In the genomic region with DNA sequence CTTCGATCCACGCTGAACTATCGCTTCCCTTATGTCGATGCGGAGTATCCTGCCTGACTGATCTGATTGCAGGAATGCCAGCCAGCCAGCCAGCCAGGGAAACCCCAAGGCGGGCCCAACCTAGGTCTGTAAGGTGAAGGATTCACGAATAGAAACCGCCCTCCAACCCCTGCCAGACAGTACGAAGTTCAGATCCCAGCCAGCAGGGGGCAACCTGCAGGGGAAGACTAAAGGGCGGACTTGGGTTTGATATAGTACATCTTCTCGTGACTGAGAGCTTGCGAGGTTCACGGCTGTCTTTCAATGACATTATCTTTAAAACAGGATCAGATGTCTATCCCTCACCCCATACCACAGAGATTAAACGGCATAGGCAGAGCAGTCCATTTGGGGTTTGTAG, we compare ENCODE assay signal across 9 mouse cellular contexts. TPM values are rescaled to one million over a fixed set of nuclear protein-coding genes. Genes with fewer than 3 reads are reported as not detected.
A peak's percentile ranks its signal among the peaks of the same experiment; 100 is the strongest.
DNase-seq lines count a peak whose midpoint lies in the region; ATAC-seq lines count a peak whose summit lies in the region.
"Had no signal": no experiment of that assay in that cellular context is flagged by ENCODE, and none has a peak within 500 bp of the region (broad histone marks: within the 10 kb centered on the region; RNA-seq: fewer than 3 reads in every experiment).

No protein-coding gene starts in this region.

- H3K4me1 ChIP-seq in forebrain, embryonic 14.5 days (ENCODE audit: control insufficient read depth, insufficient read depth, low read length) = peaks cover 7% of the 10 kb centered on the region; the same call in 1 of the 2 replicates

- no peaks in the 10 kb centered on the region for H3K9me3 ChIP-seq in forebrain, embryonic 14.5 days (replicated peaks; ENCODE audit: control insufficient read depth, low read length)
- H3K9me3 ChIP-seq: liver, embryonic 15.5 days had no signal

- ATAC-seq in forebrain, embryonic 14.5 days = no peak

- WGBS in forebrain, embryonic 14.5 days = 32% methylated on average over 14 of the region's 14 CpGs

- DNase-seq in gastrocnemius, adult 18-20 months (ENCODE audit: low spot score) = peak; percentile 56
- no peak for DNase-seq in gastrocnemius, postnatal 14 days
- peak; percentile 33 for DNase-seq in urinary bladder, postnatal 10 days (ENCODE audit: low spot score)
- no peak for DNase-seq in urinary bladder, postnatal 4 days (ENCODE audit: low spot score in 2 of 2)
- DNase-seq in forebrain, embryonic 14.5 days (ENCODE audit: low spot score) = peak; percentile 50
- DNase-seq in kidney, postnatal 4 days = peak; percentile 84
- peak; percentile 48 for DNase-seq in naive thymus-derived CD4-positive, alpha-beta T cell, adult 2 months (ENCODE audit: low read depth)
- no peak for DNase-seq in layer of hippocampus, postnatal 14 days (ENCODE audit: low spot score in 2 of 2)

- H3K36me3 ChIP-seq in forebrain, embryonic 14.5 days (ENCODE audit: control insufficient read depth, insufficient read depth, low read length) = no peaks in the 10 kb centered on the region
- H3K36me3 ChIP-seq: liver, embryonic 15.5 days had no signal

- no peak overlapping the region for H3K4me3 ChIP-seq in forebrain, embryonic 14.5 days (ENCODE audit: low read depth, low read length)
- H3K4me3 ChIP-seq: liver, embryonic 15.5 days had no signal

- H3K27me3 ChIP-seq in forebrain, embryonic 14.5 days (replicated peaks; ENCODE audit: control insufficient read depth, insufficient read depth, low read length) = no peaks in the 10 kb centered on the region

- no peak overlapping the region for H3K27ac ChIP-seq in forebrain, embryonic 14.5 days (ENCODE audit: low read depth, low read length)
- H3K27ac ChIP-seq: liver, embryonic 15.5 days had no signal

- H3K4me2 ChIP-seq in forebrain, embryonic 14.5 days (ENCODE audit: low read length) = no peak overlapping the region; the same call in 1 of the 2 replicates
- H3K4me2 ChIP-seq: liver, embryonic 15.5 days had no signal

- H3K9ac ChIP-seq in forebrain, embryonic 14.5 days (ENCODE audit: low read length) = no peak overlapping the region
- H3K9ac ChIP-seq: liver, embryonic 15.5 days had no signal

- intact Hi-C loops in gastrocnemius, postnatal 14 days (cut with DNase I; ENCODE audit: low total_unique reads) = no loop called here

RNA-seq across cellular contexts. Expression of a gene that starts 1.5 kb away (rescaled TPM):
- total RNA-seq in gastrocnemius, adult 18-20 months (2021) = 1 to 10 TPM; 1.1 to 1.2 TPM
- 1 to 10 TPM in 1 of 2 experiments, under 1 TPM in 1; 0.55 to 1.2 TPM for total RNA-seq in gastrocnemius, postnatal 14 days (2021)
- polyA plus RNA-seq in forebrain, embryonic 14.5 days (2014; fragmentation: Nextera tagmentation; extraction: Ambion mirVana) = 1.0 and 1.4 TPM in 2 replicates
- 1 to 10 TPM; 4.1 to 5.2 TPM for total RNA-seq in layer of hippocampus, postnatal 14 days (2021)

RNA-seq across cellular contexts. Expression of a gene that starts 26.6 kb away (rescaled TPM):
- total RNA-seq in gastrocnemius, adult 18-20 months (2021) = under 1 TPM; 0.11 to 0.21 TPM
- total RNA-seq in gastrocnemius, postnatal 14 days (2021) = under 1 TPM; 0.35 to 0.62 TPM
- 10.9 and 14.3 TPM in 2 replicates for polyA plus RNA-seq in forebrain, embryonic 14.5 days (2014; fragmentation: Nextera tagmentation; extraction: Ambion mirVana)
- 100 to 1,000 TPM; 122 to 136 TPM for total RNA-seq in layer of hippocampus, postnatal 14 days (2021)

RNA-seq across cellular contexts. Expression of a gene that starts 32.3 kb away (rescaled TPM):
- total RNA-seq in gastrocnemius, adult 18-20 months (2021) = 10 to 100 TPM; 39.4 to 42.6 TPM
- total RNA-seq in gastrocnemius, postnatal 14 days (2021) = 1 to 10 TPM; 5.4 to 5.7 TPM
- 13.6 and 14.5 TPM in 2 replicates for polyA plus RNA-seq in forebrain, embryonic 14.5 days (2014; fragmentation: Nextera tagmentation; extraction: Ambion mirVana)
- total RNA-seq in layer of hippocampus, postnatal 14 days (2021) = 10 to 100 TPM; 55.9 to 57.4 TPM

Comparison
In these comparisons a context has a peak if more than half of its experiments do, and no peak if none do; other contexts are left out.
1. DNase-seq: peak in gastrocnemius, adult 18-20 months (single experiment), urinary bladder, postnatal 10 days (single experiment), forebrain, embryonic 14.5 days (single experiment), kidney, postnatal 4 days (2 of 2) and naive thymus-derived CD4-positive, alpha-beta T cell, adult 2 months (single experiment); none in gastrocnemius, postnatal 14 days (single experiment), urinary bladder, postnatal 4 days (0 of 2) and layer of hippocampus, postnatal 14 days (0 of 2).
2. RNA of a gene that starts 32.3 kb away (total RNA-seq): 55.9 to 57.4 TPM in layer of hippocampus, postnatal 14 days and 39.4 to 42.6 TPM in gastrocnemius, adult 18-20 months; 5.4 to 5.7 TPM in gastrocnemius, postnatal 14 days; every median in the first group is over 4 times any median in the second.
3. RNA of a gene that starts 26.6 kb away (total RNA-seq): 122 to 136 TPM in layer of hippocampus, postnatal 14 days; 0.35 to 0.62 TPM in gastrocnemius, postnatal 14 days and 0.11 to 0.21 TPM in gastrocnemius, adult 18-20 months; every median in the first group is over 10 times any median in the second.